Mouse (Mus musculus) intestine, embryonic 15.5 days (tissue): Measurements from ENCODE around the gene Nrarp. TPM values are rescaled to one million over a fixed set of nuclear protein-coding genes. Genes with fewer than 3 reads are reported as not detected.

Experiments used
- ATAC-seq: fragments of 200-750 bp; cut with Nextera tagmentation; 2 replicates; pipeline ENCODE4 v1.8.0; 2017; ENCODE audit warnings: moderate TSS enrichment, moderate library complexity
- H3K27ac ChIP-seq: fragments of 300-500 bp; sonication (generic); 2 replicates; pipeline ENCODE4 v1.5.1; 2015; ENCODE audit warnings: mild to moderate bottlenecking, inconsistent platforms
- H3K27me3 ChIP-seq: fragments of 300-500 bp; sonication (generic); replicated peaks from 2 replicates; pipeline ENCODE4 v1.6.1; 2015; ENCODE audit warnings: inconsistent platforms
- H3K36me3 ChIP-seq: fragments of 300-500 bp; sonication (generic); 2 replicates; pipeline ENCODE4 v1.6.1; 2015; ENCODE audit warnings: inconsistent platforms
- H3K4me1 ChIP-seq: fragments of 300-500 bp; sonication (generic); replicated peaks from 2 replicates; pipeline ENCODE4 v1.6.1; 2015; ENCODE audit warnings: inconsistent platforms
- H3K4me2 ChIP-seq: fragments of 300-500 bp; sonication (generic); replicated peaks from 2 replicates; pipeline ENCODE4 v1.6.1; 2015; ENCODE audit warnings: mild to moderate bottlenecking, inconsistent platforms
- H3K4me3 ChIP-seq: fragments of 300-500 bp; sonication (generic); replicated peaks from 2 replicates; pipeline ENCODE4 v1.5.1; 2015; ENCODE audit warnings: inconsistent platforms
- H3K9ac ChIP-seq: fragments of 300-500 bp; sonication (generic); 2 replicates; pipeline ENCODE4 v1.6.1; 2015; ENCODE audit warnings: inconsistent platforms
- H3K9me3 ChIP-seq: fragments of 300-500 bp; sonication (generic); 2 replicates; pipeline ENCODE4 v1.6.1; 2016; ENCODE audit warnings: inconsistent platforms
- WGBS: fragments of 180-500 bp; shearing (Covaris S2); methylation state at CpG from one replicate; pipeline ENCODE4 v1.1.7; 2015; 5-methylcytosine and 5-hydroxymethylcytosine counted together
- polyA plus RNA-seq: library from polyadenylated mRNA; unstranded; fragments of >200 nt; fragmentation: Nextera tagmentation; extraction: Ambion mirVana; gene quantifications from 2 replicates; pipeline ENCODE4 v1.2.1, GENCODE M21; 2015

Gene Nrarp
- polyA plus RNA-seq, 1 experiment from 2014 or later, result 19.3 TPM

DNA sequence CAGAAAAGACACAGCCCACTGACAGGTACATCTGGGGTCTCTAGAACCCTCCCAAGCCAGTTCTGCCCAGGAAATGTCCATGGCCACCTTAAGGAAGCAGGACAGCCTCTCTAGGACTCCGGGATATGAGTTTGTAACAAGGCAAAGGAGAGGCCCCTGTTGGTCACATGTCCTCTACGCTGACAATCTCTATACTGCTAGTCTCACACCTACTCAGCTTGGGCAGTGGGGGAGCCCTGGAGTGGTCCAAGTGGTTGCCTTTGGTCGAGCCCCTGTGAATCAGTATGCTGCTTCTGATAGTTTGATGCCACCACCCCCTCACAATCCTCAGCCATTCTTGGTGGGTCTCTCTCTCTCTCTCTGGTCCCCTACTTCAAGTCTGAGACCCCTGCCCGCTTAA is 13.1 kb upstream of the Nrarp start:
- H3K9ac ChIP-seq, result peak overlapping the region; percentile 53
- H3K27ac ChIP-seq, result peak overlapping the region; percentile 68
- H3K27me3 ChIP-seq, result no peaks in the 10 kb centered on the region
- peak overlapping the region; percentile 42 for H3K4me3 ChIP-seq
- ATAC-seq, result peak; percentile 54
- H3K4me2 ChIP-seq, result peak overlapping the region; percentile 88
- peaks cover 48% of the 10 kb centered on the region for H3K4me1 ChIP-seq
- H3K9me3 ChIP-seq, result no peaks in the 10 kb centered on the region
- 23% methylated on average over 4 of the region's 4 CpGs for WGBS
- H3K36me3 ChIP-seq, result no peaks in the 10 kb centered on the region

DNA sequence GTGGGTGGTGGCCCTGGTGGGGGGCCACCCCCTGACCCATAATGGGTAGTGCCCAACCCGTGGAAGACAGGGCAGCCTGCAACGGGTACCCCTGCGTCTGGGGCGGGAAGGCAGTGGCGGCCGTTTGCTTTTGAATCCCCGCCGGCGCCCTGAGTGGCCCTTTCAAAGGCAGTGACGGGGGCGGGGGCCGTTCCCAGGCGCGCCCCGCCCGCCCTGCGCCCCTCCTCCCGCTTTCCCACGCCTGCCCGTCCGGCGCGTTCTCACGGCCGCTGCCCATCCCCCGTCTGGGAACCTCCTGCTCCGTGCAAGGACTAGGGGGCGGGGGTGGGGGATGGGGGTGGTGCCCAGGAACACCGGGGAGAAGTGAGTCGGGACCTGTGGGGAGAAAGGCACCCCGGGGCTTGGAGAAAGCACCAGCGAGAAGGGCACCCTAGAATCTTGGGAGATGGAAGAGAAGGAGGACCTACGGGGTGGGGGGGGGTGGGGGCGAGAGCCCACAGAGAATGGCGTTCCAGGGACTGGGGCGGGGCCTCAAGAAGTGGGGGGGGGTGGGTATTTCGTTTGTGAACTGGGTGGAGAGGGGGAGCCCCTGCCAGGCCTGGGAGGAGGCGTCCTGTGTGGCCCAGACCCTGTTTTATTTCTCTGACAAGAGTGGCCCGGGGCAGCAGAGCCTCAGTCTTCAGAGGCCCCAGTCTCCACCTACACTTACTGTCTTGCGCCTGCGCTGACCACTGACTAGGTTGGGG is 12.5 kb upstream of the Nrarp start:
- ATAC-seq, result peak; percentile 75
- Histone ChIP-seq H3K9me3 (no peaks in the 10 kb centered on the region), H3K36me3 (no peaks in the 10 kb centered on the region), H3K4me2 (peak overlapping the region; percentile 88), H3K27ac (peak overlapping the region; percentile 68), H3K4me3 (peak overlapping the region; percentile 42), H3K4me1 (peaks cover 51% of the 10 kb centered on the region), H3K27me3 (no peaks in the 10 kb centered on the region), H3K9ac (peak overlapping the region; percentile 53)
- WGBS, result under 1% methylated on average over 39 of the region's 41 CpGs

DNA sequence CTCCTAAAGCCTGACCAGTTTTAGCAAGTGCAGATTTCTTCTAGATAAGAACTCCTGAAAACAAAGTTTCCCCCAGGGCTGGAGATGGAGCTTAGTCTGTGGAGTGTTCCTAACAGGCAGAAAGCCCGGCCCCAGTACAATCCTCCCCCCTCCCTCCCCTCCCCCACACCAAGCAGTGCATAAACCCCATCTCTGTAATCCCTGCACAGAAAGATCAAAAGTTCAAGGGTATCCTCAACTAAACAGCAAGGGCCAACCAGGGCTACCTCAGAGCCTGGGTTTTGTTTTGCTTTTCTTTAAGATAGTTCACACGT is 11.9 kb upstream of the Nrarp start:
- Histone ChIP-seq H3K4me1 (peaks cover 51% of the 10 kb centered on the region), H3K9me3 (no peaks in the 10 kb centered on the region), H3K4me3 (peak overlapping the region; percentile 42), H3K9ac (peak overlapping the region; percentile 53; the same call in 1 of the 2 replicates), H3K27me3 (no peaks in the 10 kb centered on the region), H3K27ac (peak overlapping the region; percentile 68; the same call in 1 of the 2 replicates), H3K4me2 (peak overlapping the region; percentile 88), H3K36me3 (no peaks in the 10 kb centered on the region)
- no peak; the same call in 1 of the 2 replicates for ATAC-seq
- WGBS, result 21% methylated on average over 2 of the region's 2 CpGs

- Histone ChIP-seq H3K36me3 (no peaks in the 10 kb centered on the region), H3K27me3 (no peaks in the 10 kb centered on the region), H3K9me3 (no peaks in the 10 kb centered on the region), H3K9ac (no peak overlapping the region), H3K4me2 (no peak overlapping the region), H3K4me3 (no peak overlapping the region), H3K4me1 (peaks cover 55% of the 10 kb centered on the region), H3K27ac (no peak overlapping the region)
- 49% methylated on average over 5 of the region's 5 CpGs for WGBS
- ATAC-seq, result no peak
Observed at GRCm38 (mm10) chr2:25169778-25170177, 10.8 kb upstream of the Nrarp start.

- ATAC-seq, result no peak
- Histone ChIP-seq H3K9me3 (no peaks in the 10 kb centered on the region), H3K27ac (no peak overlapping the region), H3K9ac (no peak overlapping the region), H3K4me2 (no peak overlapping the region), H3K27me3 (no peaks in the 10 kb centered on the region), H3K36me3 (no peaks in the 10 kb centered on the region), H3K4me3 (no peak overlapping the region), H3K4me1 (peaks cover 57% of the 10 kb centered on the region)
- WGBS, result 65% methylated on average over 10 of the region's 10 CpGs
Observed at GRCm38 (mm10) chr2:25170326-25171100, 10.0 kb upstream of the Nrarp start.

- Histone ChIP-seq H3K4me2 (no peak overlapping the region), H3K27me3 (no peaks in the 10 kb centered on the region), H3K9ac (no peak overlapping the region), H3K4me1 (peaks cover 64% of the 10 kb centered on the region), H3K36me3 (no peaks in the 10 kb centered on the region), H3K27ac (no peak overlapping the region), H3K9me3 (no peaks in the 10 kb centered on the region), H3K4me3 (no peak overlapping the region)
- no peak for ATAC-seq
- WGBS, result 88% methylated on average over 6 of the region's 6 CpGs
Observed at GRCm38 (mm10) chr2:25171101-25171768, 9.3 kb upstream of the Nrarp start.

DNA sequence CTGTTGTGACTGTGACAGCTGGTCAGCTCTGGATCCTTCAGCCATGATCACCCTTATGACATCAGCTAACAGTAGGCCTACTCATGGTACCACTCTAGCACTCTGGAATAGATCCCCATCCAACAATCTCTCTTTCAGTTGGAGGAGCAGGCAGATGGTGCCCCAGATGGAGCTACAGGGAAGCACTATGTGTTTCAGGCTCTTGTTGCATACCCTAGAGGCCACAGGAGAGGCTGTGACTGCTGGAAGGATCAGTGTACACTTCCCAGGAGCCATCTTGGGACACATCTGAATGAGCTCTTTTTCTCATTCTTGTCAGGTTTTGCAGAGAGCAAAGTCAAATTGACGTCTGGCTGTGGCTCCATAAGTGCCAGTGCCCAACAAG is 8.8 kb upstream of the Nrarp start:
- WGBS, result 81% methylated on average over 1 of the region's 1 CpGs
- Histone ChIP-seq H3K4me3 (no peak overlapping the region), H3K27ac (no peak overlapping the region), H3K9ac (no peak overlapping the region), H3K4me1 (peaks cover 69% of the 10 kb centered on the region), H3K36me3 (no peaks in the 10 kb centered on the region), H3K9me3 (no peaks in the 10 kb centered on the region), H3K27me3 (no peaks in the 10 kb centered on the region), H3K4me2 (no peak overlapping the region)
- ATAC-seq, result no peak

DNA sequence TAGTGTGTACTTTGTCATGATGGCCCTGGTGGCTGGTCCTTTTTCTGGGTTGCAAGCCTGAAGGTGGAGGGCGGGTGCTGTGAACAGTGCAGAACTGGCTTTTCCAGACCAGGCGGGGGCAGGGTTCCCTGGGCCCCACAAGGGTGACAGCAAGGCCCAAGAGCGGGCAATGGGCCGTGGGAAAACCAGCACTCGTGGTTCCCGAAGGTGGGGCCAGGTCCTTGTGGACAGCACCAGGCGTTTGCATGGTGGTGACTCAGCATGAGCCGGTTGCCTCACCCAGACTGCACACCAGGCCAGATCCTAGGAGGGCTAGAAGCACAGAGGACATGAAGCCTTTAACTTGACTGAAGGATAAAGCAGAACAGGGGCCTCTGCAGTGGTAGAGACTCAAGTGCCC is 7.9 kb upstream of the Nrarp start:
- no peak overlapping the region for H3K9ac ChIP-seq
- peak overlapping the region; percentile 32 for H3K4me2 ChIP-seq
- no peaks in the 10 kb centered on the region for H3K36me3 ChIP-seq
- no peaks in the 10 kb centered on the region; the same call in 1 of the 2 replicates for H3K27me3 ChIP-seq
- peaks cover 73% of the 10 kb centered on the region for H3K4me1 ChIP-seq
- peak; percentile 71 for ATAC-seq
- H3K4me3 ChIP-seq, result no peak overlapping the region
- peak overlapping the region; percentile 62; the same call in 1 of the 2 replicates for H3K27ac ChIP-seq
- WGBS, result 39% methylated on average over 8 of the region's 8 CpGs
- no peaks in the 10 kb centered on the region for H3K9me3 ChIP-seq

DNA sequence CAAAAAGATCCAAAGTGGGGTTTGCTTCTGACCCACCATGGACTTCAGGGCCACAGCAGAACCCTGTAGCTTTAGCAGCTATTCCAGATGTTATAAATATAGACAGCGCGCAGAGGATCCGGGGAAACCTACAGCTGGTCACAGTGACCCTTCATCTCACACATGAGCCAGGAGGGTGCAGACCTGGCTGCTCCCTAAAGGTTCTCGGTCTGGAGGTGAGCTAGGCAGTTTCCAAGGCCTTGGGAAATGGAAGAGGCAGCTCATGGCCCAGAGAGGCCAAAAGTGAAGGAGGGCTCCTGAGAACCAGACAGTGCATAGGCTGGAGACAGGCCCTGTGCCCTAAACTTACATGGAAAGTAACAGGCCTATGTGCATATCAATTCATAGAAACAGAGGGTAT is 6.7 kb upstream of the Nrarp start:
- H3K27me3 ChIP-seq, result peaks cover 11% of the 10 kb centered on the region
- WGBS, result 93% methylated on average over 4 of the region's 4 CpGs
- ATAC-seq, result no peak
- peaks cover 73% of the 10 kb centered on the region for H3K4me1 ChIP-seq
- H3K9me3 ChIP-seq, result no peaks in the 10 kb centered on the region
- H3K4me3 ChIP-seq, result no peak overlapping the region
- H3K36me3 ChIP-seq, result no peaks in the 10 kb centered on the region
- no peak overlapping the region for H3K4me2 ChIP-seq
- no peak overlapping the region for H3K9ac ChIP-seq
- no peak overlapping the region for H3K27ac ChIP-seq

GRCm38 (mm10) chr2:25174866-25175689 is 5.5 kb upstream of the Nrarp start:
- Histone ChIP-seq H3K27ac (0 out of 2 replicates have a peak overlapping the region, but pooled peaks have one; percentile 2), H3K4me3 (no peak overlapping the region), H3K9me3 (no peaks in the 10 kb centered on the region), H3K4me2 (peak overlapping the region; percentile 33), H3K4me1 (peaks cover 71% of the 10 kb centered on the region), H3K9ac (no peak overlapping the region), H3K36me3 (no peaks in the 10 kb centered on the region), H3K27me3 (peaks cover 15% of the 10 kb centered on the region)
- WGBS, result 48% methylated on average over 7 of the region's 7 CpGs
- ATAC-seq, result peak; percentile 57

GRCm38 (mm10) chr2:25175690-25176078 is 4.9 kb upstream of the Nrarp start:
- H3K4me2 ChIP-seq, result peak overlapping the region; percentile 28; the same call in 1 of the 2 replicates
- H3K9ac ChIP-seq, result no peak overlapping the region
- H3K9me3 ChIP-seq, result no peaks in the 10 kb centered on the region
- no peak overlapping the region for H3K4me3 ChIP-seq
- H3K36me3 ChIP-seq, result no peaks in the 10 kb centered on the region
- WGBS, result 80% methylated on average over 4 of the region's 4 CpGs
- ATAC-seq, result no peak
- H3K27me3 ChIP-seq, result peaks cover 20% of the 10 kb centered on the region
- H3K27ac ChIP-seq, result no peak overlapping the region
- H3K4me1 ChIP-seq, result peaks cover 72% of the 10 kb centered on the region
